Mouse (Mus musculus): Measurements from ENCODE around the gene Pkd1l2. TPM values are rescaled to one million over a fixed set of nuclear protein-coding genes. Genes with fewer than 3 reads are reported as not detected.

Pkd1l2 gene
- total RNA-seq, 2 experiments from 2014 or later: 0.08 to 0.19 TPM

DNA sequence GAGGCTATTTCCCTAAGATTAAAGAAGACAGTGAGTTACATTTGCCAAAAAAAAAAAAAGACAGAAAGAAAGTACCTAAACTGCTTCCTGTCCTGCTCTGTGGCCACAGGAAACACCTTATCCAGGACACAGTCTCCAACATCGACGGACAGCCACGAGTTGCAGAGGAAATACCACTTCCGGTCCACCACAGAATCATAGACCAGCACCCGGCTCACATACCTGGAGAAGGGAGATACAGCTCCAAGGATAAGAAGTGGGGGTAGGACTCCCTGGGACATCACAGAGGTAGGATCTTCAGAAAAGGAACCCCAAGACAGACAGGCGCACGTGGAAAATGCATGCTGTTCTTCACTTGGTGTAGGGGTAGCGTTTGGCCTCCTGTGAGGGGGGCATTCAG lies 49.6 kb downstream of the Pkd1l2 start:
- no peak for DNase-seq

DNA sequence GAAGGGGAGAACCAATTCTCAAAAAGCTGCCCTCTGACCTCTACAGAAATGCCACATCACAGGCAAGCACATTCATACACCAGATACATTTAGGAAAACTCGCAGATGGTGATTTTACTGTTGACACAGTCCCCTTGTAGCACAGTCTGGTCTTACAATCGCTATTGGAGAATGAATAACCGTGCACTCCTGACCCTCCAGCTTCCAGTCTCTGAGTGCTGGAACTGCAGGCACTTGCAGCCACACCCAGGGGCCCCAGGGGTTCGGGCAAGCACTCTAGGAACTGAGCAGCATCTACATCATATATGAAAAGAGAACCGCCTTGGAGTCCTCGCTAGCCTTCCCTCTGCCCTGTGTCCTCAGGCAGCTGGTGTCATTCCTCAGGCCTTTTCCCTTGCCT lies 50.8 kb downstream of the Pkd1l2 start:
- no peak for DNase-seq

DNA sequence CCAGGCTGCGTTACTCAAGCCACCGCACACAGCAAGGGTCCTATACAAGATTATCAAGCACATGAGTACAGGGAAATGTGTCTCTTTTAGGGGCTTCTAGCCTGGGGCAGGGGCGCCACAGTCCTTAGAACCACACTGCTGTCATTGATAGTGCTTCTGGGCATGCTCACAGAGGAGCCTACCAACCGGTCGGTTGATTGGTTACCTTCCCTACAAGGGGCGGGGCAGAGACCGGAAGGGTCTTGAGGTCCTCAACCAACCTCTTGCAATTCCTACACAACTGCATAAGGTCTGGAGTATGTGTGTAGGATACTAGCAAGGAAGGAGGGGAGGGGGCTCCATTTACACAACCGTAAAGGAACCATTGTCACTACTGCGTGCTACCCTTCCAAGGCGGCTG lies 53.6 kb downstream of the Pkd1l2 start:
- DNase-seq: no peak

DNA sequence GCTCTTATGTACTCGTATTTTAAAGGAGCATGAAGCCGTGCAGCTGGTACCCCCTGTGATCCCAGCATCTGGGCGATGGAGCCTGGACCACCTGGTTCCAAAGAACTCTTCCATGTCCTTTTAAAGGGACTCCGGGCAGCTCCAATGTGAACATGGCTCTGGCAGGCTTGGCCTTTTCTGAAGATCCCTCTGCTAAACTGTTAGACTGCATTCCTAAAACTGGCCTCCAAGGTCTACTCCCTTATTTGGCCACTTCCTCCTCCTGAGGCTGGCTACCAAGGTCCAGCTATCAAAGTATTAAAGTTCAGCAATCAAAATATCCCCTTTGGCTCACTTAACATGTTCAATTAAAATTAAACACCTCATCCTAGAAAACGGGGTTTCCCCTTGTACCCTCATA lies 54.6 kb downstream of the Pkd1l2 start:
- DNase-seq: no peak

DNA sequence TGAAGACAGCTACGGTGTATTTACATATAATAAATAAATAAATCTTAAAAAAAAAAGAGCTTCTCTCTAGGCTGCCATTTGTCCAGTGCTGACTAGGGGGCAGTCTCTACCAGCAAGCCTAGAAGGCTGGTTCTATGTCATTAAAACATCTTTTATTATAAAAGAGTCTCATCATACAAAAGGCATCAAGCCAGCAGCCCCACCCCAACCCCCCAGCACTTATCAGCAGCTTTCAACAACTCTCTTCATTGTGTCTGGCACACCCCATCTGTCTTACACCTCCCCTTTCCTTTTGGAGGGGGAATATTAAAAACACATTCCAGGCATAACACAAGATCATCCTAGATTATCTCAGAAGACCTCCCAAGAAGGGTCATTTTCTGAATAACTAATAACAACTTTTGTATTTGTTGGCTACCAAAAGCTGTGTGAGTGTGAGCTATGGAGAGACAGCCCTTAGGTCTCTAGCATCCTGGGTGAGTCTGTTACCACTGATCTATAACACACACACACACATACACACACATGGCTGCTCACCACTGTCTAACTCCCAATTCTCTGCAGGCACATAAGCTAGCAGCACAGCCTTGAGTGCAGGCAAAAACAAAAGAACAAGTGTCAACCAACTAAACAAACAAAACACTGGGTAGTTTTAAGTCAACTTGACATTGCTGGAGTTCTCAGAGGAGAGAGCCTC lies 59.8 kb downstream of the Pkd1l2 start:
- DNase-seq: no peak

DNA sequence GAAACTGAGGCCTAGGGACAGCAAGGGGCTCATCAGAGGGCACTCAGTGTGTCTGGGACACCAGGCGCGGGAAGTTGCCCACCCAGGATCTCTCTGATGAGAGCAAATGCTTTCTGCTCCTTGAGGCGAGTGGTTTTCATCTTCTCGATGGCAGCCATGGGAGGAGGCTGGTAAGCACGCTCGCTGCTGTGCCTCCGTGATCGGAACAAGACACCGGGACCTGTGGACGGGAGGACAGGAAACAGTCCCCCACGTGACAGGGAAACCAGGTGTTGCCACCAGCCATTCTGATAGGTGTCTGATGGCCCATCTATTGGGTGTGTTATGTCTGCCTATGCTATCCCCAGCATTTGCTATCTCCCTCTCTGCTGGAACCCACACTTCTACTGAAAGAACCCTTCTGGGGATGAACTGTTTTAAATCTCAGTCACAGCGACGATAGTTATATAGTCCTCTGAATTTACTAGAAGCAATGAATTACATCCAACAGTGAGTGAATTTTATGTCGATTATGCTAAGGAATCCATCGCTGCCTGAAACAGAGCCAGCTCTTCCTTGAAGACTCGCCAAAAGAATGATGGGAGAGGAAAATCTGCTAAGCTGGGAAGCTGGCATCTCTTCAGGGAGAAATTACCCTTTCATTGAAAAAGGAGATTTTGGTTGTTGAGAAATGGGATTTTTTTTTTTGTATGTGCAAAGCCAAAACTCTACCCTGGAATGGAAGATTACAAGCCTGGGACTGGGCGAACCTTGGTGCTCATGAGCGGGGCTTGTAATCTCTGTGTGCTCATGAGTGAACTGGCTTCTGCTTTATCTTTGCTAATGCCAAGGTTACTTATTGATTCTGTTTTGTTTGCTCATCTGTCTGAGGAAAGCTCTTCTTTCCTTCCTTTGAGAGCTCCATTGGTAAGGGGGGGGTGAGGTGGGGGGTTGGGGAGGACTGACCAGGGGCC lies 62.6 kb downstream of the Pkd1l2 start:
- DNase-seq: no peak

DNA sequence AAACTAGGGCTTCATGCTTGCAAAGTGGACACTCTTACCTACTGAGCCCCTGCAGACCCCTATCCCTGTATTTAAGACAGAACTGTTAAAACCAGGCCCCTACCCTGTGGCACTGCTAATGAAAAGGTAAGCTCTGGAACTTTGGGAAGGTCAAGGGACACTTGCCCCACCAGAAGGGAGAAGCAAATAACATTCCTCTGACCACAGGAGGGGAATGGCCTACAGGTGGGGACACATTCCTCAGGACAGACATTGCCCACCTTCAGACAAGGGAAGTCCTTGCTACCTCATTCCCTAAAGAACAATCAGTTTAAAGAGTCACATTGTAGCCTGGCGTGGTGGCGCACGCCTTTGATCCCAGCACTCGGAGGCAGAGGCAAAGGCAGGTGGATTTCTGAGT lies 64.4 kb downstream of the Pkd1l2 start:
- no peak for DNase-seq

DNA sequence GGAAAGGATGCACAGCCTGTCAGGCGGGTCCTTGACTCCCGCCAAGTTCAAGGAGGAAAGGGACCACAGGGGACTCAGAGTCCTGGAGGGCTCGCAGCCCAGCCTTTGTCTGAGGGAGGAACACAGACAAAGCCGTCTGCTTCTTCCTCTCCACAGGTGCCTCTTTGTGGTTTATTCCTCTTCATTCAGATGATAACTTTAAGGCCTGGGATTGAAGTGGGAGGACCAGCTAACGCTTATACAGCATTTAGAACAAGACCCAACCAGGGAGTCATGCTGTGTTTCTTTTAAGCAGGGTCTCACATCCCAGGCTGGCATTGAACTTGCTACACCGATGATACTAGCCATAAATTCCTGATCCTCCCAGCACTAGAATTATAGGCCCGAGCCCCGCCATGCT lies 65.2 kb downstream of the Pkd1l2 start:
- DNase-seq: no peak

DNA sequence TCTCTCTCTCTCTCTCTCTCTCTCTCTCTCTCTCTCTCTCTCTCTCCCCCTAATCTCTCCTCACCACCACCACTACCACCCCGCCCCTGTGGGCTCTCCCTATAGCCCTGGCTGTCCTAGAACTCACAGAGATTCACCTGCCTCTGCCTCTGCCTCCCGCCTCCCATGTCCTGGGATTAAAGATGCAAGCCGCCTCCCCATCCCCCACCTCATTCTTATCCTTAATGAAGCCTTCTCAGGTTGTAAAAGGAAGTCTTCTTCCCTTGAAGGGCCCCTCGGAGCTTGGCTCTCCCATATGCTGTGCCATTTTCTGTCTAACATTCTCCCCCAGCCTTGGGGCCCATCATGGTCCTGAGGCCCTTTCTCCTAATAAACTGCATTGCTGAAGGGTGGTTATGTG lies 66.6 kb downstream of the Pkd1l2 start:
- DNase-seq: no peak

DNA sequence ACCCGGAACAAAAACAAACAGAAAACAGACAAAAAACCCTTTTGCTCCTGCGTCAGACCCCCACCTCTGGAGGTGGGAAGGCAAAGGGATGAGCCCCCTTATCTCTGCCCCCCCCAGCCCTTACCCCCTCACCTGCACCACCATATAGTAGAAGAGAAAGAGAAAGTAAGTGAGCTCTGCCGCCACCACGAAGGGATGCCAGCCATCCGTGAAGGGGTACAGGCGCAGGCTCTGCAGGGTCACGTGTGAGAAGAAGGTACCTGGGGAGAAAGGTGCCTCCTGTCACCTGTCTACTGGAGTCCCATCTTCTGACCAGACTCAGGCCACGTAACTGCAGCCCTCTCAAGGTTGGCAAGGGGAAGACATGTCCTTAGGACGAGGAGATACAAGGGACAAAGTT lies 70.9 kb downstream of the Pkd1l2 start:
- DNase-seq: no peak

DNA sequence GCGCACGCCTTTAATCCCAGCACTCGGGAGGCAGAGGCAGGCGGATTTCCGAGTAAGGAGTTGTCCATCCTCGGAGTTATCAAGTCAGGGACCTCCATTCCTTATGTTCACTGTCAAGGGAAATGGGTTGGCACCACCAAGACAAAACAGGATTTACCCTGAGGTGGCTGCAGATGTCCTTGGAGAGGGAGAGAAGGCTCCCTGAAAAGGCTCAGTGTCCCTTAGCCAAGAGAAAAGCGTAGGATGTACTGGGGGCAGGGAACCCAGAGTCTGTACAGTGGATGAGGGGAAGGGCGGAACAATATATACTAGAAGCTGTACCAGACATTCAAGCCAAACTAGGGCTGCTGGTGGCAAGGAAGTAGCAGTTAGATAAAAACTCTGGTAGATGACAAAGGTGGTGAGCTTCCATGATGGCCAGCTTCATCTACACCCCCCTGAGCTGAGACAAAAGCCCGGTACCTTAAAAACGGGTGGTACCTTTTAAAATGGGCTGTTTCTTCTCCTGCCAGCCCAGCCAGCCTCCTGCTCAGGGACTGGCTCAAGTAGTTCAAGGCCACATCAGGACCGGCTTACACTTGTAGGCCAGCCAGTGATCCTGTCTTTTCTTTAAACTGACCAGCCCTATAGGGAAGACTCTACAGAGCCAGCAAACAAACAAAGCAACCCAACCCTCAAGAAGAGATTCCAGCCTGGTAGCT lies 88.1 kb downstream of the Pkd1l2 start:
- DNase-seq: no peak

DNA sequence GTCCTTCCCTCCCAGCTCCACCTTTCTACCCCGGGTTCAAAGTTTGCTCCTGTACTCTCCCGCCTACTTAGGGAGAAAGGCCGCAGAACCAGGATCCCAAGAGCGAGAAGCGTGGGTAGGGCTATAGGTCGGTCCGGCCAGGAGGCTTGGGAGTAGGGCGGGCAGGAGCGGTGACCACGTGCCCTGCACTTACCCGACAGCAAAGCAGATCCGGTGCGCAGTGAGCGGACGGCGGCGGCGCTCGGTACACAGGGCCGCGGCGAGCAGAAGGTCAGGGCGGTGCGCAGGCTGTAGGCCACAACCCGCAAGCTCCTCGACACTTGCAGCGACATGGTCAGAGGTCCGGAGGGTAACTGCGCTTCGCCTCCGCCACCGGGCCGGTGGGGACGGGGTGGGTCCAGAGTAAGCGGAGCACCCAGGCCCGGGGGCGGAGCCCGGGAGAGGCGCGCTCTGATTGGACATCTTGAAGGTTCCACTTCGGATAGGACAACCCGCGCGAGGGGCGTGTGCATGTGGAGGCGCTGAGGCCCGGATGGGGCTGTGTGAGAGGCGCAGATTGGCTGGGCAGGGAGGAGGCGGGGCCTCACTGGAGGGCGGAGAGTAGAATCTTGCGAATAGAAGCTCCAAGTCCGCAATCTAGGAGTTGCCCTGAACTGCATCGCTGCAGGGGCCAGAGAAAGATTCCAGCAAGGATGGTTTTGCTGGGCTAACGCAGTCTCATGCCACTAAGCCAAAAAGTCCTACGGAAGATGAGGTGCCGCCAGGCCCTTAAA lies 89.0 kb downstream of the Pkd1l2 start, which contains the start of gene Gcsh:
Gene Gcsh, minus strand, starts transcription at position 443 of the 773 bp plus-strand sequence.
- DNase-seq: peak; percentile 99

DNA sequence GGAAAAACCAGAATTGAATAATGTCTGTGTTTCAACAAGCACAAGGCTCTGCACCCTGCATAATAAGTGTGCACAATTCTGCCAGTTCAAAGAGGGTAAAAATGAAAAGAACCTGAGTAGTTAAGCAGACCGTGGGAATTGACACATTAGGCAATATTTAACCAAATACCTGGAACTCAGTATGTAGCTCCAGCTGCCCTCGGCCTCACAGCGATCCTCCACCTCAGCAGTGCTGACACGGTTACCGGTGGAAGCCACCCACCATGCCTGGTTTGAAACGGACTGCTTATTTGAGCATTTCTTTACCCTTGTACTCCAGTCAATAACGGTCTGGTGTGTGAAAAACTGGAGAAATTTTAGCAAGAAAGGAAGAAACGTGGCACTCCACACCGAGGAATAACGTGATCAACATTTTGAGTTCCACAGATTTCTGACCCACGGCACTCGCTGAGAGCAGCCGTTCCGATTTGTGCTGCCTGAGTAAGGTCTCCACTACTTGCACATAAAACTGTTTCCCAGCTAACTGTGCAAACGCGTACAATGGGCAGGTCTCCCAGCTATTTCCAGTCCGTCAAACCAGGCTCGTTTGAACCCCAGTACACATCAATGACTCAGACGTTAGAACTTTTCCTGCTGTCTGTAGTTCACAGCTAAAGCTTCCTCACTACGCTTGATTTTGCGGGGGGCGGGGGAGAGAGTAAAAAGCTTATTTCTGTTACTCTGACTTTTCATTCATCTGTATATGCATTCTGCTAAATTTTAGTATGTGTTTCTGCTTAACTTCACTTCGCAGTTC lies 89.9 kb downstream of the Pkd1l2 start:
- no peak for DNase-seq

DNA sequence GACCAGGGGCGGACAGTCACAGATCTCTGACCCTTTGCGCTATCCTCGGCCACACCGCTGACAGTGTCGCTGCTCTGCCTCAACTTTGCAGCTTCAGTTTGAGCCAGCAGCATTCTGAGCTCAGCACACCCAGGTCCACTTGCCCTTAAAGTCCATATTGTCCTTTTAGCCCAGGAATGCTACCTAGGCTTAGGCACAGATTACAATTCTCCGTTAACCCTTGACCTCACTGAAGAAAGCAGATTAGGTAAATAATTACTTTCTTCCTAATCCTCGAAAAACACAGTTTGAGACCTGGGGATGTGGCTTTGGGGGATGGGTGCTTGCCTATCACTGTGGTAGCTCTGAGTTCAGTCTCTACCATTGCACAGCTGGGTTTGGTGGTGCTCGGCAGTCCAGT lies 91.0 kb downstream of the Pkd1l2 start:
- no peak for DNase-seq

DNA sequence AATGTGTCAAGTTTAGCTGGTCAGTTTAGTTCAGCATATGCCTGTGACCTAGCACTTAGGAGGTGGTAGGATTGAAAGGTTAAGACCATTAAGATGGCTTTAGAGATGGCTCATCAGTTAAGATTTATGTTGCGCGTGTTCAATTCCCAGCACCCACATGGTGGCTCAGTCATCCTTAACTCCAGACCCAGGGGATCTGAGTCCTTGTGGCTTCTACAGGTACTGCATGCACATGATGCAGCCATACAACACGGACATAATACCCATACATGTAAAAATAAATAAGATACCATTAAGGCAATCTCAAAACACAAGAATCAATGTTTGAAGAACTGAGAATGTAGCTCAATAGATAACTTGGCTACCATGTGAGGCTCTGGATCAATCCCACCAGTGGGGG lies 92.4 kb downstream of the Pkd1l2 start:
- DNase-seq: no peak

DNA sequence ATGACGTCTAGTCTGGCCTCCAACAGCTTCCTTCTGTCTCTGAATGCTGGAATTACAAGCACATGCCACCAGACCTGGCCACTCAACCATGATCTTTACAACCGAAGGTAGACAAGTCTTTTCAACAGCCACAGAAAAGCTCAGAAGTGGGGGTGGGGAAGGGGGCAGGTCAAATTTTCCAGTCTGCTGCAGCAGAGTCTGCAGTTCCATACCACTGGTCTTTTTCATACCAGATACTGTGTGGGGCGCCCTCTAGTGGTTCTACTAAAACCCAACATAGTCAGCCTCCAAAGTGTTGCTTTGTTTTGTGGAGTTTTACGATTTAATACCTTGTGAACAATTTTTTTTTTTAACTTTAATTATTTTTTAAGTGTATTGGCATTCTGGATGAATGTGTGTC lies 102.1 kb downstream of the Pkd1l2 start:
- no peak for DNase-seq

DNA sequence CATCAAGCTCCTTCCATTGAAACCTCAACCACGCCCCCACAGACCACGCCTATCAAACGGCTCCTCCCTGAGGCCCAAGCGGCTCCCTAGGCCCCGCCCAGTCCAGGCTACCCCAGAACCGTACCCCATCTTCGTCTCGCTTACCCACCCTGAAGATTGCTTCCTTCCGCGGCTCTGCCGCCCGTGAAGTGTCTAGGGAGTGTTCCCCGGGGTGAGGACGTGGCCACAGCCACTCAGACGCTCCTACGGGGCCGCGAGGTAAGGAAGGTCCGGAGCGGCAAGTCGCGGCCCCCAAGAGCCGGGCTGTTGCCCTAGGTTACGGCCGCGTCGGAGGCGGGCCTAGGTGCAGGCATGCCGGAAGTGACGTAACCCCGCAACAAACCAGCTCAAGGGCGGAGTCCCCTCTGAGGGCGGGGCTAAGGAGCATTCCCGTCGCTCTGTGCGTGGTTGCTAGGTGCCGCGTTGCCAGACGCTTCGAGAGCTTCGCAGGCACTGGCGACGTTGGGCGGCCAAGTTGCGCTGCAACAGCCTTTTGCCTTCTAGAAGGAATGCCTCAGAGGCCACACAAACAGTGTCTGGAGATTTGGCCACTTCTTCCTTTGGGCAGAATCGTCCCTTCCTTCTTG lies 103.5 kb downstream of the Pkd1l2 start, which contains the start of gene 1700030J22Rik:
Gene 1700030J22Rik, minus strand, starts transcription at position 329 of the 626 bp plus-strand sequence.
- peak; percentile 97 for DNase-seq

DNA sequence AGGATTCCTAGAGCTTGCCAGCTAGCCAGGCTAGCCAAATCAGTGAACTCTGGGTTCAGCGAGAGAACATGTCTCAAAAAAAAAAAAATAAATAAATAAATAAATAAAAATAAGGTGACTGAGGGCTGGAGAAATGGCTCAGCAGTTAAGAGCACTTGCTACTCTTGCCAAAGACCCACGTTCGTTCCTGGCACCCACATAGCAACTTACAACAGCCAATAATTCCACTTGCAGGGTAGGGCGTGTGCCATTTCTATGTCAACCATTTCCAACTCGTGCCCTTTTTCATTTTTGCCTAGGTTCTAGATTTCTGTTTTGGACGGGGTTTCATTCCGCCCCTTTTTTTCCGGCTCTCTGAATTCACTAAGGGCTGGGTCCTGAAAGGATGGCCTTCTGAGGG lies 104.2 kb downstream of the Pkd1l2 start:
- DNase-seq: no peak

DNA sequence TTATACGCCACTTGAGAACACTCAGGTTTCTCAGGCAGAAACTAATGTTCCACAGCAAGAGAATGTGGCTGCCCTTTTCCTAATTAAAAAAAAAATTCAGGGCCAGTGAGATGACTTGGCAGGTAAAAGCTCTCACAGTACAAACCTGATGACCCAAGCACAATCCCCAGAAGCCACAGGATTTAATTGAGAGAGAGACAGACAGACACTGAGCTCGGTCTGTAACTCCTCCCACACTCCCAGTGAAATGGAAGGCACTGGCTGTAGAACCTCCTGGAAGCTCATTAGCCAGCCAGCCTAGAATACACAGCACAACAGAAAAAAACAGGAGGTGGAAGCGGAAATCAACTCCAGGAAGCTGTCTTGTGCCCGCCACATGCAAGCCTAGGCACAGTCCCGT lies 106.6 kb downstream of the Pkd1l2 start:
- no peak for DNase-seq

DNA sequence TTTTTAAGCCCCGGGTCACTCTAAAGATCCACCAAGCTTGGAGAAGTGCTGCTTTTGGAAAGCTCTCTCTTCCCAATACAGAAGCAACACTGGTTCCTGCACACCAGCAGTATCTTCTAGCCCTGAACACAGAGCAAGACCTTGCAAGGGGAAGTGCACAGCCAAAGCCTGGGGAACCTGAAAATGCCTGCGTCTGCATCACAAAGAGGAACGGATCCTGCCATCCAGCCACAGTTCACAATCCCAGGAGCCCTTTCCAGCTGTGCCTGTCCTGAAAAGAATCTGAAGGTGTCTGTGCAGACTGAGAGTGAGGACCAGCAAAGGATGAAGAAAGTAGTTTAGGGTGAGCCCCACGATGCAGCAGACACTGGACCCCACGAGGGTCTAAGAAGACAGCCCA lies 107.2 kb downstream of the Pkd1l2 start:
- no peak for DNase-seq

DNA sequence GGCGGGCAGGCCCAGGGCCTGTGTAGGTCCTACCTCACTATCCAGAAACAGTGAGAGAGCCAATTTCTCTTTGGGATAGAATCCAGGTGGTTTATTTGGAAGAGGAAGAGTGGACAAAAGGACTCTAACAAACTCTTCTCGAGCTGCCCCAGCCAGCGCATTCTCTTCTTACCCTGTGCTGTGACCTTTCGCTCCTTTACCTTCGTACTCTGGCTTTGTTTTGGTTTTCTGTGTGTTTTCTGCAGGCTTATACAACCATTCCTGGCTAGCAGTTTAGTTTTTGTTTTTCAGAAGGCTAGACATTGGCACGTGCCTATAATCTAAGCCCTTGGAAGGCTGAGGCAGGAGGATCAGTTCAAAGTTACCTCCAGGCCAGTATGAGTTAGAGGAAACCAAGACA lies 112.7 kb downstream of the Pkd1l2 start:
- no peak for DNase-seq

Data from gastrocnemius, postnatal 25 days (tissue).